Mouse (Mus musculus) lung, embryonic 15.5 days (tissue): ENCODE data around the gene Paox. TPM values are rescaled to one million over a fixed set of nuclear protein-coding genes. Genes with fewer than 3 reads are reported as not detected.

Source experiments
- ATAC-seq: fragments of 200-750 bp; cut with Nextera tagmentation; 2 replicates; pipeline ENCODE4 v1.8.0; 2017; ENCODE audit warnings: moderate number of reproducible peaks, borderline replicate concordance; ENCODE audit not compliant: low FRiP score, low TSS enrichment; ENCODE audit errors: extremely low read depth
- H3K27ac ChIP-seq: fragments of 300-500 bp; sonication (generic); 2 replicates; pipeline ENCODE4 v1.5.1; 2015; ENCODE audit warnings: moderate library complexity, mild to moderate bottlenecking, inconsistent platforms
- H3K27me3 ChIP-seq: fragments of 300-500 bp; sonication (generic); 2 replicates; pipeline ENCODE4 v1.6.1; 2015; ENCODE audit warnings: inconsistent platforms
- H3K36me3 ChIP-seq: fragments of 300-500 bp; sonication (generic); 2 replicates; pipeline ENCODE4 v1.6.1; 2015; ENCODE audit warnings: inconsistent platforms
- H3K4me1 ChIP-seq: fragments of 300-500 bp; sonication (generic); 2 replicates; pipeline ENCODE4 v1.6.1; 2015; ENCODE audit warnings: inconsistent platforms
- H3K4me2 ChIP-seq: fragments of 300-500 bp; sonication (generic); 2 replicates; pipeline ENCODE4 v1.6.1; 2015; ENCODE audit warnings: inconsistent platforms, mild to moderate bottlenecking, moderate library complexity
- H3K4me3 ChIP-seq: fragments of 300-500 bp; sonication (generic); 2 replicates; pipeline ENCODE4 v1.5.1; 2015; ENCODE audit warnings: mild to moderate bottlenecking, inconsistent platforms
- H3K9ac ChIP-seq: fragments of 300-500 bp; sonication (generic); 2 replicates; pipeline ENCODE4 v1.6.1; 2015; ENCODE audit warnings: inconsistent platforms
- H3K9me3 ChIP-seq: fragments of 300-500 bp; sonication (generic); 2 replicates; pipeline ENCODE4 v1.6.1; 2016; ENCODE audit warnings: inconsistent platforms
- WGBS: fragments of 180-500 bp; shearing (Covaris S2); methylation state at CpG from one replicate; pipeline ENCODE4 v1.1.7; 2015; 5-methylcytosine and 5-hydroxymethylcytosine counted together
- polyA plus RNA-seq: library from polyadenylated mRNA; unstranded; fragments of >200 nt; fragmentation: Nextera tagmentation; extraction: Ambion mirVana; gene quantifications from 2 replicates; pipeline ENCODE4 v1.2.1, GENCODE M21; 2015

Paox gene
- polyA plus RNA-seq, 1 experiment from 2014 or later: 22.3 TPM

- Histone ChIP-seq H3K4me2 (no peak overlapping the region), H3K4me1 (no peaks in the 10 kb centered on the region), H3K4me3 (no peak overlapping the region), H3K9me3 (no peaks in the 10 kb centered on the region), H3K27ac (no peak overlapping the region), H3K36me3 (no peaks in the 10 kb centered on the region), H3K9ac (no peak overlapping the region), H3K27me3 (no peaks in the 10 kb centered on the region)
- ATAC-seq: no peak
- 84% methylated on average over 4 of the region's 4 CpGs for WGBS
These were observed 68.6 kb downstream of the Paox start for GRCm38 (mm10) chr7:140184206-140184605.

Other genes with a start within 250 kb of the Paox start
- 0.64 and 0.69 TPM in 2 replicates for gene Kndc1, start 221.1 kb upstream of the Paox start, polyA plus RNA-seq
- 0.31 TPM in 1 of 2 replicates, not detected in the other for gene Utf1, start 172.0 kb upstream of the Paox start, polyA plus RNA-seq
- 1.2 and 1.7 TPM in 2 replicates for gene 6430531B16Rik, start 137.0 kb upstream of the Paox start, polyA plus RNA-seq
- 1.4 and 1.8 TPM in 2 replicates for gene Adam8, start 123.2 kb upstream of the Paox start, polyA plus RNA-seq
- gene Zfp511, start 79.4 kb upstream of the Paox start, polyA plus RNA-seq: 40.0 and 40.1 TPM in 2 replicates
- gene Tubgcp2, start 79.1 kb upstream of the Paox start, polyA plus RNA-seq: 53.2 and 56.4 TPM in 2 replicates
- gene Msx3, start 66.7 kb upstream of the Paox start, polyA plus RNA-seq: not detected in 2 replicates
- gene Caly, start 33.3 kb upstream of the Paox start, polyA plus RNA-seq: 0.66 and 1.1 TPM in 2 replicates
- gene Prap1, start 22.4 kb upstream of the Paox start, polyA plus RNA-seq: not detected in 2 replicates
- gene Fuom, start 13.4 kb upstream of the Paox start, polyA plus RNA-seq: 19.1 and 19.8 TPM in 2 replicates
- 145 and 147 TPM in 2 replicates for gene Echs1, start 677 bp downstream of the Paox start, polyA plus RNA-seq
- gene Mtg1, start 21.8 kb downstream of the Paox start, polyA plus RNA-seq: 25.2 and 26.2 TPM in 2 replicates
- 0.11 and 0.27 TPM in 2 replicates for gene Sprn, start 39.1 kb downstream of the Paox start, polyA plus RNA-seq
- gene Olfr522, start 49.0 kb downstream of the Paox start, polyA plus RNA-seq: not detected in 2 replicates
- gene Olfr523, start 57.4 kb downstream of the Paox start, polyA plus RNA-seq: not detected in 2 replicates
- 0.05 TPM in 1 of 2 replicates, not detected in the other for gene Olfr524, start 90.2 kb downstream of the Paox start, polyA plus RNA-seq
- gene Cd163l1, start 102.5 kb downstream of the Paox start, polyA plus RNA-seq: 0.44 and 3.1 TPM in 2 replicates
- 0.19 TPM in 1 of 2 replicates, not detected in the other for gene 5830411N06Rik, start 131.5 kb downstream of the Paox start, polyA plus RNA-seq
- gene Olfr525, start 205.1 kb downstream of the Paox start, polyA plus RNA-seq: not detected in 2 replicates
- not detected in 2 replicates for gene Olfr527, start 218.2 kb downstream of the Paox start, polyA plus RNA-seq
- gene Olfr60, start 245.9 kb downstream of the Paox start, polyA plus RNA-seq: not detected in 2 replicates